Mouse (Mus musculus) hindbrain, embryonic 12.5 days (tissue): ENCODE data around the gene BC029722. TPM values are rescaled to one million over a fixed set of nuclear protein-coding genes. Genes with fewer than 3 reads are reported as not detected.

ENCODE experiments used
- ATAC-seq: fragments of 200-750 bp; cut with Nextera tagmentation; 2 replicates; pipeline ENCODE4 v1.8.0; 2017; ENCODE audit warnings: moderate TSS enrichment; ENCODE audit not compliant: low FRiP score
- H3K27ac ChIP-seq: fragments of 300-500 bp; sonication (generic); 2 replicates; pipeline ENCODE4 v1.5.1; 2016; ENCODE audit warnings: mild to moderate bottlenecking
- H3K27me3 ChIP-seq: fragments of 300-500 bp; sonication (generic); 2 replicates; pipeline ENCODE4 v1.6.1; 2016; ENCODE audit warnings: mild to moderate bottlenecking
- H3K36me3 ChIP-seq: fragments of 300-500 bp; sonication (generic); 2 replicates; pipeline ENCODE4 v1.6.1; 2016; ENCODE audit warnings: mild to moderate bottlenecking
- H3K4me1 ChIP-seq: fragments of 300-500 bp; sonication (generic); 2 replicates; pipeline ENCODE4 v1.6.1; 2016
- H3K4me2 ChIP-seq: fragments of 300-500 bp; sonication (generic); replicated peaks from 2 replicates; pipeline ENCODE4 v1.6.1; 2016; ENCODE audit warnings: mild to moderate bottlenecking
- H3K4me3 ChIP-seq: fragments of 300-500 bp; sonication (generic); 2 replicates; pipeline ENCODE4 v1.5.1; 2016; ENCODE audit warnings: mild to moderate bottlenecking
- H3K9ac ChIP-seq: fragments of 300-500 bp; sonication (generic); 2 replicates; pipeline ENCODE4 v1.6.1; 2016; ENCODE audit warnings: mild to moderate bottlenecking, moderate library complexity
- H3K9me3 ChIP-seq: fragments of 300-500 bp; sonication (generic); replicated peaks from 2 replicates; pipeline ENCODE4 v1.6.1; 2016; ENCODE audit warnings: mild to moderate bottlenecking
- WGBS: fragments of 180-500 bp; shearing (Covaris S2); methylation state at CpG from one replicate; pipeline ENCODE4 v1.1.7; 2016; 5-methylcytosine and 5-hydroxymethylcytosine counted together
- polyA plus RNA-seq: library from polyadenylated mRNA; unstranded; fragments of >200 nt; fragmentation: Nextera tagmentation; extraction: Ambion mirVana; gene quantifications from 2 replicates; pipeline ENCODE4 v1.2.1, GENCODE M21; 2016

BC029722 gene
- polyA plus RNA-seq, 1 experiment from 2014 or later: 17.1 TPM

DNA sequence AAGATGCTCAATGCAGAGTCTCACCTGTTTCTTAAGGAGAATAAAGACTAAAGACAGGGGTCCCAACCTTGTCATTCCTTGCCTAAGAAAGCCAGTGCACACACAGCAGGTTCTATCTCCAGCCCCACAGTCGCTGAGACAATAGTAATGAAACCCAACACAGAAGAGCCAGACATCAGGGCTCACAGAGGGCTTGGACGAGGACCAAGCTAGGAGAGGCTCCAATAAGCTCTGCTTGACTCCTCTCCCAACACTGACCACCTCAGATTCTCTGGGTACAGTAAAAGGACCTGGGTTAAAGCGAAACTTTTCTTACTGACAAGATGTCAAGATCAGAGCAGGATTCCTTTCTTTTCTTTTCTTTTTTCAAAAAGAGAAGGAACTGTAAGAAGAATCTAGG lies 20.6 kb downstream of the BC029722 start:
- WGBS: 66% methylated on average over 3 of the region's 3 CpGs
- no peak overlapping the region for H3K9ac ChIP-seq
- no peak for ATAC-seq

DNA sequence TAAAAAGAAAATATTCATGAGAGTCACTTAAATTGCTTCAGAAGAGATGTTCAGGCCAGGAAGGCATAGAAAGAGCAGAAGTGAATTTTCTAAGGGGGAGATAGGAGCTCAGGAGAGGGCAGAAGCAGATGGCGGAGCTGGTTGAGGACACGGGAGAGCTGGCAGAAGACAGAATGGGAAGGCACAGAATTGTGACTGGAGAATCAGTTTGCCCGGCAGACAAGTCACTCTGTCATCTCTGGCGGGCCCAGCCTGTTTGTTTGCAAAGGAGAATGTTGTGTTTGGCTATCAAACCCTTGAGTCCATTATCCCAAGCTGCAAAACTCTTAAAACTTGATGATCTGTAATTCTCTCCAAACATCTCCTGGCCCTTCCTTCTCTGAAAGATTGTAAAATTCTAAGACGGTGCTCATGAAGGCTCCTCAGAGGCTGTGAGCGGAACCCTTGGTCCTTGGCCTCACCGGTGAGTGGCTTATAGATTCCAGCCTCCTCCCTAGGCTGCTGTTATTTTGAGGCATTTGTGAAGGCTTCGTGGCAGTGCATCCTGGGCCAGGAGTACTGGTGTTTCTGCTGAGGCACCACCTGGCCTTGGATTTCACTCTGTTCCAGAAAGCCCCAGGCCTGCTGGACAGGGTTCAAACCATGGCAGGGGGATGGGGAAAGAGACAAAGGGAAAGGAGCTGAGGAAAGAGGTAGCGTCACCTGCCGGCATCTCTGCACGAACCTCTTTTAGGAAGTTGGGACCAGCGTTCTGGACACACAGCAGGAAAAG lies 24.4 kb downstream of the BC029722 start:
- Histone ChIP-seq H3K4me1 (peaks cover 2% of the 10 kb centered on the region; the same call in 1 of the 2 replicates), H3K27me3 (no peaks in the 10 kb centered on the region), H3K4me2 (no peak overlapping the region), H3K9me3 (no peaks in the 10 kb centered on the region), H3K27ac (no peak overlapping the region), H3K9ac (no peak overlapping the region), H3K4me3 (no peak overlapping the region), H3K36me3 (peaks cover 22% of the 10 kb centered on the region; the same call in 1 of the 2 replicates)
- no peak for ATAC-seq
- 82% methylated on average over 12 of the region's 12 CpGs for WGBS

More for the DNA sequence above, 20.6 kb downstream of the BC029722 start:
- no peak overlapping the region for H3K4me3 ChIP-seq
- H3K4me1 ChIP-seq: no peaks in the 10 kb centered on the region
- H3K27me3 ChIP-seq: no peaks in the 10 kb centered on the region
- no peak overlapping the region for H3K27ac ChIP-seq
- no peak overlapping the region for H3K4me2 ChIP-seq
- H3K36me3 ChIP-seq: peaks cover 30% of the 10 kb centered on the region
- H3K9me3 ChIP-seq: no peaks in the 10 kb centered on the region

DNA sequence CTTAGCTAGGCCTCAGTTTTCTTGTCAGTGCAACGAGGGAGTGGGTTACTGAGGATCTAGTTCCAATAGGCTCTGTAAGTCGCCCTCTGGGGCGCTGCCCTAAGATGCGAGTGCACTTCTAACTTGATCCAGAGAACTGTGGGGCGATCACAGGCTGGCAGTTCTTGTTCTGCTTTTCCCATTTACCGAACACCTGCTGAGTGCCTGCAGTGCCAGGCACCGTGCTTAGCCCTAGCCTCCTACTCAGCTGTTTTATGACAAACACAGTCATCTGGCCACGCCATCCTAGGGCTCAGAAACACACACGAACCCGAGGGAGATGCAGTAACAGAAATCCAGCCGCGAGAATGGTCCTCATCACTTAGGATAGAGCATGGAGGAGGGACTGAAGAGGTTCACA lies 26.3 kb downstream of the BC029722 start:
- Histone ChIP-seq H3K4me2 (no peak overlapping the region), H3K9ac (no peak overlapping the region), H3K4me1 (peaks cover 2% of the 10 kb centered on the region; the same call in 1 of the 2 replicates), H3K4me3 (no peak overlapping the region), H3K27me3 (no peaks in the 10 kb centered on the region), H3K27ac (no peak overlapping the region), H3K36me3 (peaks cover 13% of the 10 kb centered on the region; the same call in 1 of the 2 replicates), H3K9me3 (no peaks in the 10 kb centered on the region)
- 33% methylated on average over 12 of the region's 12 CpGs for WGBS
- no peak for ATAC-seq

- ATAC-seq: no peak
- no peak overlapping the region for H3K4me3 ChIP-seq
- WGBS: 74% methylated on average over 18 of the region's 18 CpGs
- 0 out of 2 replicates have a peak, but pooled peaks cover 5% of the 10 kb centered on the region for H3K36me3 ChIP-seq
- no peak overlapping the region for H3K4me2 ChIP-seq
- no peak overlapping the region for H3K9ac ChIP-seq
- peaks cover 2% of the 10 kb centered on the region; the same call in 1 of the 2 replicates for H3K4me1 ChIP-seq
- H3K27ac ChIP-seq: no peak overlapping the region
- no peaks in the 10 kb centered on the region for H3K27me3 ChIP-seq
- H3K9me3 ChIP-seq: no peaks in the 10 kb centered on the region
Observed at GRCm38 (mm10) chr2:155787949-155788931, 31.0 kb downstream of the BC029722 start.

GRCm38 (mm10) chr2:155786905-155787304 lies 32.3 kb downstream of the BC029722 start:
- Histone ChIP-seq H3K9me3 (no peaks in the 10 kb centered on the region), H3K9ac (no peak overlapping the region), H3K36me3 (no peaks in the 10 kb centered on the region), H3K4me2 (no peak overlapping the region), H3K27ac (no peak overlapping the region), H3K4me3 (no peak overlapping the region), H3K27me3 (no peaks in the 10 kb centered on the region), H3K4me1 (no peaks in the 10 kb centered on the region)
- 78% methylated on average over 5 of the region's 5 CpGs for WGBS
- no peak for ATAC-seq

DNA sequence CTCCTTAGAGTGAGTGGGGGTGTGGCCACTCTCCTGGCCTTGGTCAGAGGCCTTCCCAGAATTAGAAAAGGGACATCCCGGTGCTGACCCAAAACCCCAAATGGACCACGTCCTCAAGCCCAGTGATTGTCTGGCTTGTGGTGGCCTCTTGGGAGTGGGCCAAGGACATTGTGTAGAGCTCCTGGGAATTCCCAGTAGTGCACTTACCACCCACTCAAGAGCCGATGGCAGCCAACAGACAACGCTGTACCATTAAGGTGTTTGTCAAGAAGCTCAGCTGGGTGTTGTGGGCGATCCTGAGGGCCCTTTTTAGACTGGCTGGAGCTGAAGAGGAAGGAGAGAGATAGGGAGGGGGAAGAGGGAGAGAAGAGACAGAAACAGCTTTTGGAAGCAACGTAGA lies 34.7 kb downstream of the BC029722 start:
- no peak overlapping the region for H3K4me3 ChIP-seq
- no peak overlapping the region for H3K9ac ChIP-seq
- H3K27me3 ChIP-seq: peaks cover 5% of the 10 kb centered on the region; the same call in 1 of the 2 replicates
- WGBS: 75% methylated on average over 6 of the region's 6 CpGs
- no peak overlapping the region for H3K27ac ChIP-seq
- no peak overlapping the region for H3K4me2 ChIP-seq
- H3K36me3 ChIP-seq: no peaks in the 10 kb centered on the region
- no peak for ATAC-seq
- H3K9me3 ChIP-seq: no peaks in the 10 kb centered on the region
- H3K4me1 ChIP-seq: no peaks in the 10 kb centered on the region

DNA sequence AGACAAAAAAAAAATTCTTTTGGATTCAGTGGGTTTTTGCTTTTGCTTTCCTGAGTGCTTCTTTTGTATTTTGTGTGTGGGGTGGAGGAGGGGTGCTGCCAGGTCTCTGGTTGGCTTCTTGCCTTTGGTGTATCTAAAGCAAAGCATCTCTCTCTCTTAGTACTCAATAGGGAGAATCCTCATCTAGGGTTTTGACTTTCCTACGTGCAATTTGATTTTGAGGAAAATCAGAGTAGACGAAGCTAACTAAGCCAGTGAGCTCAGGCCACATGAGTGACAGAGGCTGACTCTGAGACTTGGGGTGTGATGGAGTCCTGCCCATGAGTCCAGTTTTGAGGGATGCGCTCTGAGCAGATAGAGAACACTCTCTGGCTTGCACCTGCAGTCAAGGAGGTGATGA lies 39.7 kb downstream of the BC029722 start:
- 86% methylated on average over 3 of the region's 3 CpGs for WGBS
- no peak overlapping the region for H3K27ac ChIP-seq
- no peaks in the 10 kb centered on the region for H3K36me3 ChIP-seq
- H3K4me2 ChIP-seq: no peak overlapping the region
- no peak overlapping the region for H3K4me3 ChIP-seq
- H3K9me3 ChIP-seq: no peaks in the 10 kb centered on the region
- H3K4me1 ChIP-seq: peaks cover 30% of the 10 kb centered on the region
- no peak overlapping the region for H3K9ac ChIP-seq
- peaks cover 18% of the 10 kb centered on the region for H3K27me3 ChIP-seq
- no peak for ATAC-seq

DNA sequence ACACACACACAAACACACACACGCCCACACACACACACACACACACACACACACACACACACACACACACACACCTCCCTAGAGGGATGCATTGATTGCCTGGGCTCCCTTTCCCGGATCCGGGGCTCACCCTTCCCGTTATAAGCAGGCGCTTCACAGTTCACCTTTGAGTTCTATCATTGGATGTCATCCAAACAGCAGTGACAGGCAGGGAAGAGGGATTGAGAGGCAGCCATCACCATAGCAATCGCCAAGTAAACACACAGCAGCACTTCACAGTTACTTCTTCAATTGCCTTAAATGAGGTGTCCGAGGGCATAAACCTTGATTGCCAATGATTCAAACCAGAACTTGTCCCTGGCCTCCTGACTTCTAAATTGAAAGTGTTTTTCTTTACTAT lies 40.2 kb downstream of the BC029722 start:
- Histone ChIP-seq H3K36me3 (no peaks in the 10 kb centered on the region), H3K27ac (no peak overlapping the region), H3K4me2 (no peak overlapping the region), H3K27me3 (peaks cover 23% of the 10 kb centered on the region), H3K4me1 (peaks cover 30% of the 10 kb centered on the region), H3K4me3 (no peak overlapping the region), H3K9me3 (no peaks in the 10 kb centered on the region), H3K9ac (0 out of 2 replicates have a peak overlapping the region, but pooled peaks have one; percentile 23)
- ATAC-seq: no peak
- WGBS: 58% methylated on average over 7 of the region's 7 CpGs

DNA sequence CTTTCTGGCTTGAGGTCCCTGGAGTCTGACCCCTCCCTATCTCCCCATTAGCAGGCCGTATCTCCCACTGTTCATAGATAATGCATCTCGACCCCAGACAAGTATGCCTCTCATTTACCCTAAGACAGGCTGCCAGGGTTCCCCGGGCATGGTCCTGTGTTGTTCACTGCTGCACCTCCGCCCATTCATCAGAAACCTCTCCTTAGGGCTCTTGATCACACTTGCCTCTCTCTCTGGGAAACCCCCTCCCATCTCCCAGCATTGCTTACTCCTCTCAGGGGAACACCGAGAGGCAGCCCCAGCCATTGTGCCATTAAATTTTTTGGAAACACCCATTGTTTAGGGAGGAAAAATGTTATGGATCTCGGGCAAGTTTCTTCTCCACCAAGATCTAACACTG lies 41.2 kb downstream of the BC029722 start:
- H3K36me3 ChIP-seq: no peaks in the 10 kb centered on the region
- ATAC-seq: no peak
- H3K27ac ChIP-seq: no peak overlapping the region
- peaks cover 33% of the 10 kb centered on the region for H3K27me3 ChIP-seq
- peaks cover 30% of the 10 kb centered on the region for H3K4me1 ChIP-seq
- WGBS: 46% methylated on average over 6 of the region's 6 CpGs
- no peak overlapping the region for H3K4me3 ChIP-seq
- H3K9me3 ChIP-seq: no peaks in the 10 kb centered on the region
- H3K4me2 ChIP-seq: peak overlapping the region; percentile 30
- no peak overlapping the region for H3K9ac ChIP-seq

DNA sequence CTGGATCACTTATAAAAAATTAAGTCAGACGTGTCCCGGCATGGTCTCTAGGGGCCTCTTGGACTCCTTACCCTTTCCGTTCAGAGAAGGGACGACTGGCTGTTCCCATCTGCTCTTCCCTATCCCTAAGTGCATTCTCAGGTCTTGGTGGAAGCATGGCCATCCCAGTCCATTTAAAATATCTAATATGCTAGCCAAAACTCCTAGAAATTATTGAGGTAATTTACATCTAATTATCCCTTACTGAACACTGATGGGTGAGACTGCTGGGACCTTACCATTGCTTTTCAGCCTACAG lies 41.6 kb downstream of the BC029722 start:
- Histone ChIP-seq H3K4me2 (peak overlapping the region; percentile 30), H3K27ac (no peak overlapping the region), H3K27me3 (peaks cover 35% of the 10 kb centered on the region), H3K9me3 (no peaks in the 10 kb centered on the region), H3K36me3 (no peaks in the 10 kb centered on the region), H3K9ac (no peak overlapping the region), H3K4me3 (no peak overlapping the region), H3K4me1 (peaks cover 30% of the 10 kb centered on the region)
- 64% methylated on average over 4 of the region's 4 CpGs for WGBS
- ATAC-seq: no peak

GRCm38 (mm10) chr2:155776824-155777687 lies 42.2 kb downstream of the BC029722 start:
- WGBS: 72% methylated on average over 10 of the region's 10 CpGs
- no peaks in the 10 kb centered on the region for H3K9me3 ChIP-seq
- peak overlapping the region; percentile 30; the same call in 1 of the 2 replicates for H3K4me2 ChIP-seq
- ATAC-seq: no peak
- H3K4me3 ChIP-seq: no peak overlapping the region
- H3K9ac ChIP-seq: 0 out of 2 replicates have a peak overlapping the region, but pooled peaks have one; percentile 14
- H3K27me3 ChIP-seq: peaks cover 35% of the 10 kb centered on the region
- H3K27ac ChIP-seq: no peak overlapping the region
- no peaks in the 10 kb centered on the region for H3K36me3 ChIP-seq
- peaks cover 30% of the 10 kb centered on the region for H3K4me1 ChIP-seq
